Mouse (Mus musculus): ENCODE measurements at regions not wholly inside any gene's neighbourhood (a gene's known extent, or its start where the extent isn't known, plus 50 kb on each side); places are given as distances from the start of the nearest gene placed in this dataset.
A peak's percentile ranks its signal among the peaks of the same experiment; 100 is the strongest.

GRCm38 (mm10) chr3:64205954-64206353 lies 64.2 kb upstream of the Vmn2r2 start:
- TF ChIP-seq CTCF (IDR thresholded peaks at IDR 0.05; ENCODE audit: extremely low read depth, insufficient read length, insufficient replicate concordance, low read depth, low read length) (no peak), POLR2A (IDR thresholded peaks at IDR 0.05; ENCODE audit: low read depth, low read length) (no peak)
- Histone ChIP-seq H3K27me3 (ENCODE audit: control insufficient read depth, insufficient read depth, low read length) (no peaks in the 10 kb centered on the region), H3K4me1 (ENCODE audit: control insufficient read depth, insufficient read depth, insufficient read length, low read length) (no peaks in the 10 kb centered on the region), H3K4me3 (ENCODE audit: low read depth, low read length) (no peak overlapping the region), H3K27ac (ENCODE audit: insufficient read depth, low read depth, low read length) (no peak overlapping the region), H3K36me3 (ENCODE audit: control insufficient read depth, insufficient read depth, low read length) (no peaks in the 10 kb centered on the region)
- WGBS = 68% methylated on average over 1 of the region's 1 CpGs

- TF ChIP-seq CTCF (IDR thresholded peaks at IDR 0.05; ENCODE audit: extremely low read depth, insufficient read length, insufficient replicate concordance, low read depth, low read length) = no peak
- TF ChIP-seq POLR2A (IDR thresholded peaks at IDR 0.05; ENCODE audit: low read depth, low read length) = no peak
- H3K36me3 ChIP-seq (ENCODE audit: control insufficient read depth, insufficient read depth, low read length) = no peaks in the 10 kb centered on the region
- no peaks in the 10 kb centered on the region for H3K4me1 ChIP-seq (ENCODE audit: control insufficient read depth, insufficient read depth, insufficient read length, low read length)
- H3K4me3 ChIP-seq (ENCODE audit: low read depth, low read length) = no peak overlapping the region
- no peaks in the 10 kb centered on the region for H3K27me3 ChIP-seq (ENCODE audit: control insufficient read depth, insufficient read depth, low read length)
- H3K27ac ChIP-seq (ENCODE audit: insufficient read depth, low read depth, low read length) = no peak overlapping the region
- 76% methylated on average over 4 of the region's 4 CpGs for WGBS
Observed at GRCm38 (mm10) chr3:64202836-64203235, 61.1 kb upstream of the Vmn2r2 start.

GRCm38 (mm10) chr3:64192352-64192751 lies 50.6 kb upstream of the Vmn2r2 start:
- no peak overlapping the region for H3K27ac ChIP-seq (ENCODE audit: insufficient read depth, low read depth, low read length)
- H3K4me3 ChIP-seq (ENCODE audit: low read depth, low read length) = peak overlapping the region; percentile 1; the same call in 1 of the 2 replicates
- no peaks in the 10 kb centered on the region for H3K4me1 ChIP-seq (ENCODE audit: control insufficient read depth, insufficient read depth, insufficient read length, low read length)
- TF ChIP-seq CTCF (IDR thresholded peaks at IDR 0.05; ENCODE audit: extremely low read depth, insufficient read length, insufficient replicate concordance, low read depth, low read length) (no peak), POLR2A (IDR thresholded peaks at IDR 0.05; ENCODE audit: low read depth, low read length) (no peak)
- WGBS = 37% methylated on average over 7 of the region's 7 CpGs
- no peaks in the 10 kb centered on the region for H3K27me3 ChIP-seq (ENCODE audit: control insufficient read depth, insufficient read depth, low read length)
- no peaks in the 10 kb centered on the region for H3K36me3 ChIP-seq (ENCODE audit: control insufficient read depth, insufficient read depth, low read length)
